Mouse (Mus musculus): Measurements from ENCODE around the gene Rrh.

GRCm38 (mm10) chr3:129824891-129825290, 2.5 kb upstream of the Rrh start:
- TF ChIP-seq FLI1 (IDR thresholded peaks at IDR 0.05; ENCODE audit: low read length) (no peak), GATA1 (IDR thresholded peaks at IDR 0.05; ENCODE audit: borderline replicate concordance, low read length) (no peak)

All from megakaryocyte, embryonic 14.5 days (primary cell).